Mouse (Mus musculus) kidney, postnatal 25 days (tissue): ENCODE data around the gene Smtn.

ENCODE experiments used
- DNase-seq, 2 experiments: peaks; one replicate each; pipeline ENCODE4 v3.0.0; 2021; ENCODE audit warnings: mixed read lengths in 2 of 2

Gene Smtn

GRCm38 (mm10) chr11:3540451-3541085 is at the start of gene Smtn:
Smtn (minus strand) TSS chr11:3540612.
- no peak for DNase-seq

- DNase-seq = no peak
Observed at GRCm38 (mm10) chr11:3588036-3588672, 47.7 kb upstream of the Smtn start.

- DNase-seq = peak; percentile 50 to 72
Observed at GRCm38 (mm10) chr11:3587350-3587749, 46.9 kb upstream of the Smtn start.

GRCm38 (mm10) chr11:3585983-3586618 is 45.7 kb upstream of the Smtn start:
- no peak for DNase-seq

- DNase-seq = no peak
Observed at GRCm38 (mm10) chr11:3583127-3583526, 42.7 kb upstream of the Smtn start.

GRCm38 (mm10) chr11:3581908-3582307 is 41.5 kb upstream of the Smtn start:
- no peak for DNase-seq

GRCm38 (mm10) chr11:3580306-3581084 is 40.1 kb upstream of the Smtn start:
- peak in 1 of 2 experiments; percentile 47 for DNase-seq

GRCm38 (mm10) chr11:3578050-3578725 is 37.8 kb upstream of the Smtn start:
- DNase-seq = peak in 1 of 2 experiments; percentile 45

- DNase-seq = peak; percentile 80 to 86
Observed at GRCm38 (mm10) chr11:3575238-3575637, 34.8 kb upstream of the Smtn start.

- DNase-seq = peak; percentile 78 to 94
Observed at GRCm38 (mm10) chr11:3573092-3573491, 32.7 kb upstream of the Smtn start.

- DNase-seq = peak in 1 of 2 experiments; percentile 42
Observed at GRCm38 (mm10) chr11:3572181-3572580, 31.8 kb upstream of the Smtn start.

GRCm38 (mm10) chr11:3570321-3570720 is 29.9 kb upstream of the Smtn start:
- DNase-seq = no peak

GRCm38 (mm10) chr11:3567896-3568295 is 27.5 kb upstream of the Smtn start:
- no peak for DNase-seq

- peak in 1 of 2 experiments; percentile 58 for DNase-seq
Observed at GRCm38 (mm10) chr11:3566018-3566417, 25.6 kb upstream of the Smtn start.

- DNase-seq = peak; percentile 45 to 59
Observed at GRCm38 (mm10) chr11:3564451-3564850, 24.0 kb upstream of the Smtn start.

- no peak for DNase-seq
Observed at GRCm38 (mm10) chr11:3563853-3564252, 23.4 kb upstream of the Smtn start.

- DNase-seq = peak; percentile 42 to 53
Observed at GRCm38 (mm10) chr11:3560202-3560601, 19.8 kb upstream of the Smtn start.

GRCm38 (mm10) chr11:3557852-3558251 is 17.4 kb upstream of the Smtn start:
- DNase-seq = no peak

- DNase-seq = no peak
Observed at GRCm38 (mm10) chr11:3554976-3555375, 14.6 kb upstream of the Smtn start.

- peak; percentile 64 to 69 for DNase-seq
Observed at GRCm38 (mm10) chr11:3549791-3550190, 9.4 kb upstream of the Smtn start.

- DNase-seq = no peak
Observed at GRCm38 (mm10) chr11:3548564-3549295, 8.3 kb upstream of the Smtn start.

GRCm38 (mm10) chr11:3547969-3548368 is 7.6 kb upstream of the Smtn start:
- DNase-seq = peak; percentile 46 to 55
